Mouse (Mus musculus) mature B cell (primary cell): ENCODE results near the gene Rgp1.

Experiments used
- in situ Hi-C: fragments of 300-500 bp; cut with MboI; formaldehyde crosslinking; loops from 2 replicates; pipeline ENCODE4 v1.14.3; 2019

Gene Rgp1

DNA sequence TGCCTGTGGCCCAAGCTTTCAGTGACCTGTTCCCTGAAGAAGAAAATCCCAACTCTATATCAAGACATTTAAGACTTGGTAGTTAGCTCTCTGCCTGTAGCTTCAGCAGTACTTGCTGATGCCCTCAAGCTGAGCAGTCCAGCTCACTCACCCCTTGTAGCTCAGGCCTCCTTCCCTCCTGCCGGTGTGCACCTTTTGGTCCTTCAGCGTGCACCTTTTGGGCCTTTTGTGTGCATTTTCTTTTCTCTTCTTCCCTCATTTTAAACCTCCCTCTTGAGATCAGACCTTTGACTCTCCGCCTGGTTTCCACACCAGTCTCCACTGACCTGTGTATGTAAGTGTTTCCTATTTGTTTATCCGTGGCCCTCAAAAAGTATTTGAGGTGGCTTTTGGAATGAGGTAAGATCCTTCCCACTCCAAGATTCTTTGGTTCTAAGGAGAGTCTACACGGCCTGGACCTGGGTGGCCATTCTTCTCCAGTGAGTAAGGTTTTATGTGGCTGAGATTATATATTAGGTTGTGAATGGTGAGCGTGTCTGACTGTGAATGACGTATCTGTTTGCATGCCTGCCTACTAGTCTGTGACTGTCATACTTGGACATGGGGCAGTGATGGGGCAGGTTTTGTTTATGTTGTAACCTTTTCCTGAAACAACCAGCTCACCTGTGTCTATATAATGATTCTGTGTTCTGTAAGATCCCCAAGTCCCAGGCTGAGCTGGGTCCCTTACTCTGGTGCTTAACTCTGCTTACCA, 56.3 kb downstream of the Rgp1 start:
- in situ Hi-C loops, result no loop called here

DNA sequence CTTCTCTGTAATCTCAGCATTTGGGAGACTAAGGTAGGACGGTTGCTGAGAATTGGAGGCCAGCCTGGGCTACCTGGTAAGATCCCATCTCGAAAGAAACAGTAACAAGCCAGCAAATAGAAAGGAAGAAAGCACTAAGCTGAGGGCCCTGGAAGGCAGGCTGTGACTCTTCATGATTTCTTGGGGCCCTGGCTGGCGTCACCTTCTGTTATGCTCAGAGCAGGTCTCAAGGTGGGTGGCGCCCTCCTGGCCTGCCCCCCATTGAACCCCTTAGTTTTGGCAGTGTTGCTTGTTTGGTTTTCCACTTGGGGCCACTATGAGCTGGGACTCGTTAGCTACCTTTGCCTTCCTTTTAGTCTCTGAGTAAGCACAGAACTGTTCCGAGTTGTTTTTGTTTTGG, 58.2 kb downstream of the Rgp1 start:
- in situ Hi-C loops, result no loop called here
